Mouse (Mus musculus) G1E (cell line): ENCODE results near the gene Tmem132c. TPM values are rescaled to one million over a fixed set of nuclear protein-coding genes. Genes with fewer than 3 reads are reported as not detected.

Experiments used
- ATAC-seq: 2 replicates; pipeline ENCODE4 v1.8.0; 2016; ENCODE audit warnings: mild to moderate bottlenecking; ENCODE audit not compliant: insufficient number of reproducible peaks, poor library complexity, low FRiP score, severe bottlenecking; ENCODE audit errors: extremely low read depth
- DNase-seq: peaks from one replicate; pipeline ENCODE4 v3.0.0; 2012; ENCODE audit warnings: low spot score
- H3K27me3 ChIP-seq: 2 replicates; pipeline ENCODE4 v1.6.1; 2012; ENCODE audit warnings: mild to moderate bottlenecking, low read length, inconsistent platforms; ENCODE audit not compliant: insufficient read depth
- H3K36me3 ChIP-seq: replicated peaks from 2 replicates; pipeline ENCODE3; 2012; ENCODE audit warnings: mild to moderate bottlenecking, inconsistent platforms
- H3K4me1 ChIP-seq: 2 replicates; pipeline ENCODE4 v1.6.1; 2012; ENCODE audit warnings: low read depth, low read length, inconsistent platforms, mixed read lengths; ENCODE audit not compliant: insufficient read depth
- H3K4me3 ChIP-seq: 2 replicates; pipeline ENCODE4 v1.5.1; 2012; ENCODE audit warnings: low read depth, mild to moderate bottlenecking, inconsistent platforms, low read length, moderate library complexity, mixed read lengths
- H3K9me3 ChIP-seq: replicated peaks from 2 replicates; pipeline ENCODE4 v1.6.1; 2012; ENCODE audit warnings: inconsistent platforms
- CTCF ChIP-seq: IDR thresholded peaks from 2 replicates; pipeline ENCODE4 v1.5.1; 2012; ENCODE audit warnings: low read depth, low read length, inconsistent platforms, mixed read lengths
- GATA1 ChIP-seq: IDR thresholded peaks from 2 replicates; pipeline ENCODE4 v1.6.1; 2012; ENCODE audit warnings: borderline replicate concordance, low read length, inconsistent platforms, mixed read lengths
- GATA2 ChIP-seq: IDR thresholded peaks from 2 replicates; pipeline ENCODE4 v1.6.1; 2012; ENCODE audit warnings: low read depth, low read length, inconsistent platforms, borderline replicate concordance
- POLR2AphosphoS5 ChIP-seq: IDR thresholded peaks from 2 replicates; pipeline ENCODE4 v1.6.1; 2012; ENCODE audit warnings: low read depth, low read length, inconsistent platforms; ENCODE audit not compliant: insufficient replicate concordance
- TAL1 ChIP-seq: conservative IDR thresholded peaks from 2 replicates; pipeline ENCODE4 v1.6.1; 2012; ENCODE audit warnings: low read depth, low read length, inconsistent platforms, mixed read lengths
- polyA plus RNA-seq: library from polyadenylated mRNA; stranded (reverse); fragments of >175 nt; gene quantifications from 2 replicates; pipeline ENCODE4 v1.2.3, GENCODE M21; 2012
- total RNA-seq, 2 experiments: library from RNA; stranded (forward) in 1 of 2; stranded (reverse) in 1 of 2; fragments of 200-1000 nt in 1 of 2; fragments of >200 nt in 1 of 2; fragmentation: Nextera tagmentation in 1 of 2; gene quantifications; 2 replicates each; pipeline ENCODE4 v1.2.3; 2014 to 2017

Tmem132c gene
- total and polyA plus RNA-seq, 3 experiments: not detected

- no peaks in the 10 kb centered on the region for H3K4me1 ChIP-seq
- ATAC-seq: no peak
- H3K9me3 ChIP-seq: peaks cover 56% of the 10 kb centered on the region
- H3K27me3 ChIP-seq: no peaks in the 10 kb centered on the region
- no peak for DNase-seq
- H3K4me3 ChIP-seq: no peak overlapping the region
- no peaks in the 10 kb centered on the region for H3K36me3 ChIP-seq
- no peak for TF ChIP-seq GATA1
- TF ChIP-seq CTCF: no peak
- no peak for TF ChIP-seq TAL1
- TF ChIP-seq POLR2AphosphoS5: no peak
- no peak for TF ChIP-seq GATA2
Observed at GRCm38 (mm10) chr5:127361145-127361544, 119.5 kb downstream of the Tmem132c start.

GRCm38 (mm10) chr5:127365061-127365460 is 123.5 kb downstream of the Tmem132c start:
- TF ChIP-seq GATA2 (no peak), POLR2AphosphoS5 (no peak), CTCF (no peak), TAL1 (no peak), GATA1 (no peak)
- DNase-seq (no peak), ATAC-seq (no peak)
- Histone ChIP-seq H3K27me3 (no peaks in the 10 kb centered on the region), H3K9me3 (peaks cover 57% of the 10 kb centered on the region), H3K4me3 (no peak overlapping the region), H3K36me3 (no peaks in the 10 kb centered on the region), H3K4me1 (no peaks in the 10 kb centered on the region)

GRCm38 (mm10) chr5:127368191-127368590 is 126.6 kb downstream of the Tmem132c start:
- no peaks in the 10 kb centered on the region for H3K36me3 ChIP-seq
- H3K9me3 ChIP-seq: peaks cover 53% of the 10 kb centered on the region
- TF ChIP-seq TAL1 (no peak), POLR2AphosphoS5 (no peak), CTCF (no peak), GATA2 (no peak), GATA1 (no peak)
- H3K4me3 ChIP-seq: no peak overlapping the region
- ATAC-seq: no peak
- no peak for DNase-seq
- no peaks in the 10 kb centered on the region for H3K4me1 ChIP-seq
- no peaks in the 10 kb centered on the region for H3K27me3 ChIP-seq

GRCm38 (mm10) chr5:127369812-127370211 is 128.2 kb downstream of the Tmem132c start:
- Histone ChIP-seq H3K27me3 (no peaks in the 10 kb centered on the region), H3K9me3 (peaks cover 63% of the 10 kb centered on the region), H3K4me3 (no peak overlapping the region), H3K4me1 (no peaks in the 10 kb centered on the region), H3K36me3 (no peaks in the 10 kb centered on the region)
- TF ChIP-seq GATA2: no peak
- no peak for TF ChIP-seq POLR2AphosphoS5
- no peak for TF ChIP-seq TAL1
- no peak for TF ChIP-seq GATA1
- TF ChIP-seq CTCF: no peak
- ATAC-seq (no peak), DNase-seq (no peak)

GRCm38 (mm10) chr5:127370503-127370902 is 128.9 kb downstream of the Tmem132c start:
- no peak for DNase-seq
- no peak for TF ChIP-seq POLR2AphosphoS5
- no peak for TF ChIP-seq TAL1
- no peak for TF ChIP-seq GATA2
- no peak for TF ChIP-seq GATA1
- TF ChIP-seq CTCF: no peak
- no peaks in the 10 kb centered on the region for H3K4me1 ChIP-seq
- H3K9me3 ChIP-seq: peaks cover 66% of the 10 kb centered on the region
- ATAC-seq: no peak
- H3K36me3 ChIP-seq: no peaks in the 10 kb centered on the region
- H3K4me3 ChIP-seq: no peak overlapping the region
- H3K27me3 ChIP-seq: no peaks in the 10 kb centered on the region

GRCm38 (mm10) chr5:127374251-127374650 is 132.6 kb downstream of the Tmem132c start:
- DNase-seq (no peak), ATAC-seq (no peak)
- Histone ChIP-seq H3K36me3 (no peaks in the 10 kb centered on the region), H3K4me3 (no peak overlapping the region), H3K27me3 (no peaks in the 10 kb centered on the region), H3K9me3 (peaks cover 65% of the 10 kb centered on the region), H3K4me1 (no peaks in the 10 kb centered on the region)
- no peak for TF ChIP-seq CTCF
- no peak for TF ChIP-seq TAL1
- TF ChIP-seq GATA2: no peak
- TF ChIP-seq POLR2AphosphoS5: no peak
- no peak for TF ChIP-seq GATA1

GRCm38 (mm10) chr5:127375654-127376053 is 134.0 kb downstream of the Tmem132c start:
- ATAC-seq: no peak
- no peak for TF ChIP-seq POLR2AphosphoS5
- TF ChIP-seq GATA1: no peak
- TF ChIP-seq GATA2: no peak
- TF ChIP-seq TAL1: no peak
- no peak for TF ChIP-seq CTCF
- DNase-seq: no peak
- Histone ChIP-seq H3K27me3 (no peaks in the 10 kb centered on the region), H3K4me1 (no peaks in the 10 kb centered on the region), H3K36me3 (no peaks in the 10 kb centered on the region), H3K9me3 (peaks cover 71% of the 10 kb centered on the region), H3K4me3 (no peak overlapping the region)
